Mouse (Mus musculus) heart, embryonic 13.5 days (tissue): Measurements from ENCODE around the gene 2210016F16Rik. TPM values are rescaled to one million over a fixed set of nuclear protein-coding genes. Genes with fewer than 3 reads are reported as not detected.
A peak's percentile ranks its signal among the peaks of the same experiment; 100 is the strongest.
"Not testable (repeated sequence)": the region's sequence is repeated elsewhere in the genome, so short reads cannot be mapped to it uniquely, and the experiment has no call there.

Experiments used
- ATAC-seq: fragments of 200-750 bp; cut with Nextera tagmentation; 2 replicates; pipeline ENCODE4 v1.8.0; 2017; ENCODE audit warnings: moderate TSS enrichment; ENCODE audit not compliant: insufficient number of reproducible peaks, low FRiP score, low TSS enrichment; ENCODE audit errors: extremely low read depth
- H3K27ac ChIP-seq: fragments of 300-500 bp; sonication (generic); replicated peaks from 2 replicates; pipeline ENCODE4 v1.5.1; 2015; ENCODE audit warnings: moderate library complexity, mild to moderate bottlenecking, inconsistent platforms
- H3K27me3 ChIP-seq: fragments of 300-500 bp; sonication (generic); replicated peaks from 2 replicates; pipeline ENCODE4 v1.6.1; 2015; ENCODE audit warnings: mild to moderate bottlenecking, inconsistent platforms
- H3K36me3 ChIP-seq: fragments of 300-500 bp; sonication (generic); 2 replicates; pipeline ENCODE4 v1.6.1; 2015; ENCODE audit warnings: mild to moderate bottlenecking, inconsistent platforms
- H3K4me1 ChIP-seq: fragments of 300-500 bp; sonication (generic); 2 replicates; pipeline ENCODE4 v1.6.1; 2015; ENCODE audit warnings: inconsistent platforms
- H3K4me2 ChIP-seq: fragments of 300-500 bp; sonication (generic); 2 replicates; pipeline ENCODE4 v1.6.1; 2015; ENCODE audit warnings: inconsistent platforms, mild to moderate bottlenecking, moderate library complexity
- H3K4me3 ChIP-seq: fragments of 300-500 bp; sonication (generic); 2 replicates; pipeline ENCODE4 v1.5.1; 2015; ENCODE audit warnings: moderate library complexity, mild to moderate bottlenecking, inconsistent platforms
- H3K9ac ChIP-seq: fragments of 300-500 bp; sonication (generic); 2 replicates; pipeline ENCODE4 v1.6.1; 2015; ENCODE audit warnings: inconsistent platforms, mild to moderate bottlenecking, moderate library complexity
- H3K9me3 ChIP-seq: fragments of 300-500 bp; sonication (generic); 2 replicates; pipeline ENCODE4 v1.6.1; 2016; ENCODE audit warnings: inconsistent platforms
- WGBS: fragments of 180-500 bp; shearing (Covaris S2); methylation state at CpG from one replicate; pipeline ENCODE4 v1.1.7; 2015; ENCODE audit warnings: mixed read lengths; 5-methylcytosine and 5-hydroxymethylcytosine counted together
- polyA plus RNA-seq: library from polyadenylated mRNA; unstranded; fragments of >200 nt; fragmentation: Nextera tagmentation; extraction: Ambion mirVana; gene quantifications from 2 replicates; pipeline ENCODE4 v1.2.1, GENCODE M21; 2015

The 2210016F16Rik gene
- polyA plus RNA-seq = 26.8 and 29.8 TPM in 2 replicates

- 2% methylated on average over 80 of the region's 80 CpGs for WGBS
- Histone ChIP-seq H3K4me1 (peaks cover 14% of the 10 kb centered on the region), H3K27ac (peak within 1 kb of the TSS; percentile 33; the same call in 1 of the 2 replicates)
Observed at GRCm38 (mm10) chr13:58384779-58385546, at the start of gene 2210016F16Rik. Gene 2210016F16Rik (minus strand): TSS chr13:58385225.

DNA sequence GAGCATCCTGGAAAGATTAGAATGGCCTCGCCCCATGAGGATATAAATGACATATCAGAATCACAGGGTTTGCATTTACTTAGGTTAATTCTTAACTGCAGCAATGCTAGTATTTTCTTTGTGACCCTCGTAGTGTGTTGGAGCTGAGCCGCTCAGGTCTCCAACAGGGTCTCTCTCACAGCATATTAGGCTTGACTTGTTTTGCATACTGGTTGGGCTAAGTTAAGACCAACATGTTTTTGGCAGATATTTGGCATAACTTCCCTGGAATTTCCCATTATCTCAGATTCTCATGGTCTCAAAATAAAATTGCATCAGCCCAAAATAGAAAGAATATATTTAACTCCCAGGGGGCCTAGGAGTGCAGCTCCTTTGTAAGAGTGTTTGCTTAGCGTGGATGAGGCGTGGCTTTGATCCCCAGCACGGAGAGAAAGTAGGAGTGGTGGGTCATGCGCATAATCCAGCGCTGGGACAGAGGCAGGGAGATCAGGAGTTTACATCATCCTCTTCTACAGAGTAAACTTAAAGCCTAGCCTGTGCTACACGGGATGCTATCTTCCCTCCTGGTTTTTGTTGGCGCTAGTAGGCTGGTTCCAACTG lies 38.1 kb upstream of the 2210016F16Rik start:
- Histone ChIP-seq H3K27ac (peak overlapping the region; percentile 71), H3K27me3 (no peaks in the 10 kb centered on the region), H3K4me2 (peak overlapping the region; percentile 28), H3K4me1 (peaks cover 14% of the 10 kb centered on the region), H3K36me3 (no peaks in the 10 kb centered on the region), H3K9me3 (no peaks in the 10 kb centered on the region), H3K4me3 (no peak overlapping the region), H3K9ac (no peak overlapping the region)
- 35% methylated on average over 10 of the region's 10 CpGs for WGBS
- no peak for ATAC-seq

More at GRCm38 (mm10) chr13:58384779-58385546, at the start of gene 2210016F16Rik:
- H3K4me3 ChIP-seq = peak within 1 kb of the TSS; percentile 80
- peak; percentile 37 for ATAC-seq
- peaks cover 16% of the 10 kb centered on the region for H3K9me3 ChIP-seq
- H3K36me3 ChIP-seq = peaks cover 38% of the 10 kb centered on the region
- peak within 1 kb of the TSS; percentile 88 for H3K9ac ChIP-seq
- H3K4me2 ChIP-seq = peak within 1 kb of the TSS; percentile 90
- H3K27me3 ChIP-seq = no peaks in the 10 kb centered on the region

DNA sequence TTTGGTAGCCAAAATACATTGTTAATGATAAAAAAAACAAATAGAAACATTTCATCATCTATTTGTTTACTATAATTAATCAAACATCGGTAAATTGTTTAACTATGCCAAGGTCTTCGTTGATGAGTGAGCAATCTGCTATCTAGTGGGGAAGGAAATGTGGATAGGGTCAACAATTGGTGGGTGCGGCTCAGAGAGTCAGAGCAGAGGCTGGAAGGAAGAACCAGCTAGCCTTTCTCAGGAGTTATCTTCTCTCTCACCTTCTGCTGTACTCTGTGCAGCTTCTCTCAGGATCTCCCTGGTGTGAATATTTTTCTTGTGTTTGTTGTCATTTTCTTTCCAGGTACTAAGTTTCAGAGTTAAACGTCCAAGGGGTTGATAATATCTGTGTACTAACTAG lies 37.2 kb upstream of the 2210016F16Rik start:
- 54% methylated on average over 4 of the region's 4 CpGs for WGBS
- H3K4me1 ChIP-seq = peaks cover 14% of the 10 kb centered on the region
- ATAC-seq = no peak

GRCm38 (mm10) chr13:58421026-58421425 lies 36.0 kb upstream of the 2210016F16Rik start:
- no peak overlapping the region for H3K4me2 ChIP-seq
- H3K9ac ChIP-seq = no peak overlapping the region
- H3K9me3 ChIP-seq = no peaks in the 10 kb centered on the region
- ATAC-seq = no peak
- no peak overlapping the region for H3K27ac ChIP-seq
- 73% methylated on average over 4 of the region's 4 CpGs for WGBS
- H3K36me3 ChIP-seq = no peaks in the 10 kb centered on the region
- H3K4me1 ChIP-seq = peaks cover 14% of the 10 kb centered on the region
- H3K27me3 ChIP-seq = no peaks in the 10 kb centered on the region
- no peak overlapping the region for H3K4me3 ChIP-seq

More for the DNA sequence above, 37.2 kb upstream of the 2210016F16Rik start:
- Histone ChIP-seq H3K36me3 (no peaks in the 10 kb centered on the region), H3K4me2 (no peak overlapping the region), H3K4me3 (no peak overlapping the region), H3K9ac (no peak overlapping the region), H3K27me3 (no peaks in the 10 kb centered on the region), H3K27ac (no peak overlapping the region), H3K9me3 (no peaks in the 10 kb centered on the region)

GRCm38 (mm10) chr13:58419266-58419665 lies 34.2 kb upstream of the 2210016F16Rik start:
- Histone ChIP-seq H3K27me3 (no peaks in the 10 kb centered on the region), H3K9ac (no peak overlapping the region), H3K4me1 (peaks cover 17% of the 10 kb centered on the region), H3K4me2 (no peak overlapping the region), H3K36me3 (no peaks in the 10 kb centered on the region), H3K27ac (no peak overlapping the region), H3K9me3 (no peaks in the 10 kb centered on the region), H3K4me3 (no peak overlapping the region)
- 93% methylated on average over 1 of the region's 1 CpGs for WGBS
- ATAC-seq = no peak

DNA sequence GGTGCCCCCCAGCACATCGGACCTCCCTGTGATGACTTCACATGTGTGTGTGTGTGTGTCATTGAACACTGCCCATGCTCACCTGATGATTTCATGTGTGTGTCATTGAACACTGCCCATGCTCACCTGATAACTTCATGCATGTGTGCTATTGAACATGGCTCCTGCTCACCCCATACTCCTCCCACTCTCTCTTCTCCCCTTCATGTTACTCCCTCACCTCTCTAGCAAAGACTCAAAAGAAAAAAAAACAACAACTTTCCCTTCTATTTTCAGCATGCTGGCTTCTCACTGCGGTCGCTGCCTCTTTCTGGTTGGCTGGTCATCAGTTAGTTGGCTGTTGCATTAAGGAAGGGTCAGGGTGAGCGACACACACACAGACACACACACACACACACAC lies 33.6 kb upstream of the 2210016F16Rik start:
- Histone ChIP-seq H3K36me3 (no peaks in the 10 kb centered on the region), H3K27ac (no peak overlapping the region), H3K27me3 (no peaks in the 10 kb centered on the region), H3K4me2 (no peak overlapping the region), H3K4me1 (peaks cover 15% of the 10 kb centered on the region), H3K4me3 (no peak overlapping the region), H3K9me3 (no peaks in the 10 kb centered on the region), H3K9ac (no peak overlapping the region)
- no peak for ATAC-seq
- 75% methylated on average over 4 of the region's 4 CpGs for WGBS

- Histone ChIP-seq H3K9me3 (peaks cover 10% of the 10 kb centered on the region), H3K4me3 (no peak overlapping the region), H3K36me3 (peaks cover 20% of the 10 kb centered on the region), H3K27ac (no peak overlapping the region), H3K9ac (no peak overlapping the region), H3K4me2 (no peak overlapping the region), H3K27me3 (no peaks in the 10 kb centered on the region), H3K4me1 (0 out of 2 replicates have a peak, but pooled peaks cover 4% of the 10 kb centered on the region)
- 69% methylated on average over 5 of the region's 5 CpGs for WGBS
- no peak for ATAC-seq
Observed at GRCm38 (mm10) chr13:58415838-58416237, 30.8 kb upstream of the 2210016F16Rik start.

DNA sequence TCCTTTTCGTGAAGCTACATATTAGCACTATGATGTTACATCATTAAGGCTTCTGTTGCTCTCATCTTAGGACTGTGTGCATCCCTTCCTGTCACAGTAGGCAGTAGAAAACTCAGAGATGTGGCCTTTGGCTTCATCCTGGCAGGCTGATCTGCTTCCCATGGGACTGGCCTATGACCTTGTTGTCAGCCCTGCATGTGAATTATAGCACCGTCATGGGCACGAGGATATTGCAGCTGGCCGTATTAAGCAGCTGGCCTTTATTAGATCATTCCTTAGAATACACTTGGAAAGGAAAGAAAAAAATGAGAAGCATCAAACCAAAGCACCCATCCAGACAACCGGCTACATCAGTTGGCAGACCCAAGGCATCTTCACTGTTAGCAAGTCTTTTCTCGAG lies 30.3 kb upstream of the 2210016F16Rik start:
- Histone ChIP-seq H3K27me3 (no peaks in the 10 kb centered on the region), H3K4me2 (no peak overlapping the region), H3K36me3 (peaks cover 25% of the 10 kb centered on the region), H3K4me1 (0 out of 2 replicates have a peak, but pooled peaks cover 4% of the 10 kb centered on the region), H3K9ac (no peak overlapping the region), H3K9me3 (peaks cover 10% of the 10 kb centered on the region), H3K4me3 (no peak overlapping the region), H3K27ac (no peak overlapping the region)
- 82% methylated on average over 6 of the region's 6 CpGs for WGBS
- no peak for ATAC-seq

GRCm38 (mm10) chr13:58411073-58411472 lies 26.0 kb upstream of the 2210016F16Rik start:
- H3K36me3 ChIP-seq = peaks cover 41% of the 10 kb centered on the region
- no peak overlapping the region for H3K4me3 ChIP-seq
- H3K4me1 ChIP-seq = peaks cover 9% of the 10 kb centered on the region; the same call in 1 of the 2 replicates
- WGBS = 90% methylated on average over 4 of the region's 4 CpGs
- H3K27me3 ChIP-seq = no peaks in the 10 kb centered on the region
- no peak overlapping the region for H3K4me2 ChIP-seq
- peaks cover 10% of the 10 kb centered on the region for H3K9me3 ChIP-seq
- H3K9ac ChIP-seq = no peak overlapping the region
- H3K27ac ChIP-seq = no peak overlapping the region
- no peak for ATAC-seq

GRCm38 (mm10) chr13:58403243-58403642 lies 18.2 kb upstream of the 2210016F16Rik start, which contains the start of gene Hnrnpk:
Gene Hnrnpk (minus strand): TSS chr13:58403343.
- ATAC-seq, H3K27me3 ChIP-seq, H3K9me3 ChIP-seq: not testable (repeated sequence)
- WGBS = 6% methylated on average over 17 of the region's 17 CpGs
- Histone ChIP-seq H3K4me1 (peaks cover 22% of the 10 kb centered on the region), H3K27ac (peak within 1 kb of the TSS; percentile 99), H3K4me2 (peak within 1 kb of the TSS; percentile 69), H3K4me3 (peak within 1 kb of the TSS; percentile 96), H3K36me3 (peaks cover 21% of the 10 kb centered on the region), H3K9ac (peak within 1 kb of the TSS; percentile 100)

- H3K36me3 ChIP-seq = peaks cover 25% of the 10 kb centered on the region
- peaks cover 22% of the 10 kb centered on the region for H3K4me1 ChIP-seq
- WGBS = under 1% methylated on average over 42 of the region's 48 CpGs
- H3K4me3 ChIP-seq = peak overlapping the region; percentile 96
- peak overlapping the region; percentile 100 for H3K9ac ChIP-seq
- ATAC-seq = peak; percentile 57
- H3K4me2 ChIP-seq = peak overlapping the region; percentile 69
- H3K9me3 ChIP-seq = no peaks in the 10 kb centered on the region
- H3K27me3 ChIP-seq = no peaks in the 10 kb centered on the region
- H3K27ac ChIP-seq = peak overlapping the region; percentile 99
Observed at GRCm38 (mm10) chr13:58402744-58403110, 17.7 kb upstream of the 2210016F16Rik start.
